ENCODE assay signal across 1 mouse cellular context in genomic region chr4:134439919-134440318, GRCm38 (mm10).
TF ChIP-seq lines count a peak whose summit lies in the region.

No protein-coding gene starts in this region.

TF ChIP-seq in MEL, 35 proteins besides CTCF, POLR2A, EP300 and RAD21 (continued from another document):
- TF ChIP-seq ZC3H11A (IDR thresholded peaks at IDR 0.05; ENCODE audit: low read depth, low read length), result no peak
- TF ChIP-seq USF2 (IDR thresholded peaks at IDR 0.05; ENCODE audit: borderline replicate concordance in 1 of 2, insufficient read depth in 1 of 2, low read depth in 1 of 2, low read length in 2 of 2), result no peak
- peak; percentile 59; the same call in 1 of the 2 replicates for TF ChIP-seq RCOR1 (IDR thresholded peaks at IDR 0.05; ENCODE audit: low read depth, low read length)
- peak; percentile 45; the same call in 1 of the 2 replicates for TF ChIP-seq TCF12 (IDR thresholded peaks at IDR 0.05; ENCODE audit: low read depth, low read length)
- no peak for TF ChIP-seq NELFE (IDR thresholded peaks at IDR 0.05; ENCODE audit: low read depth, low read length)
- no peak for TF ChIP-seq HCFC1 (IDR thresholded peaks at IDR 0.05; ENCODE audit: low read depth, low read length)
- TF ChIP-seq MYB (IDR thresholded peaks at IDR 0.05; ENCODE audit: low read depth, low read length), result no peak
- no peak for TF ChIP-seq MAX (IDR thresholded peaks at IDR 0.05; ENCODE audit: low read length)
- TF ChIP-seq CHD1 (IDR thresholded peaks at IDR 0.05; ENCODE audit: low read depth, low read length), result no peak
- no peak for TF ChIP-seq MXI1 (IDR thresholded peaks at IDR 0.05; ENCODE audit: low read depth, low read length)
- no peak for TF ChIP-seq MEF2A (IDR thresholded peaks at IDR 0.05; ENCODE audit: extremely low read depth, insufficient replicate concordance, low read depth, low read length, poor library complexity, severe bottlenecking)
